Mouse (Mus musculus) MEL (cell line): Measurements from ENCODE around the gene Aknad1. TPM values are rescaled to one million over a fixed set of nuclear protein-coding genes. Genes with fewer than 3 reads are reported as not detected.

Experiments
- DNase-seq: peaks from one replicate; pipeline ENCODE4 v3.0.0; 2011; ENCODE audit warnings: low read depth, low spot score
- H3K27ac ChIP-seq: 2 replicates; pipeline ENCODE4 v1.5.1; 2012; ENCODE audit warnings: low read depth, mild to moderate bottlenecking, control low read depth, low read length, moderate library complexity; ENCODE audit not compliant: control insufficient read depth
- H3K27me3 ChIP-seq, 2 experiments: fragments of 150-350 bp in 1 of 2; sonication (generic) in 1 of 2; 2 replicates each; pipeline ENCODE4 v1.6.1; 2012; ENCODE audit warnings: low read length in 2 of 2, mild to moderate bottlenecking in 2 of 2, improper control_type of control experiment in 1 of 2, moderate library complexity in 1 of 2; ENCODE audit not compliant: insufficient read depth in 2 of 2, control insufficient read depth in 1 of 2
- H3K36me3 ChIP-seq, 2 experiments: 2 replicates each; pipeline ENCODE4 v1.6.1; 2012 to 2014; ENCODE audit warnings: low read length in 2 of 2, improper control_type of control experiment in 1 of 2, inconsistent platforms in 1 of 2, mild to moderate bottlenecking in 1 of 2; ENCODE audit not compliant: insufficient read depth in 2 of 2, control insufficient read depth in 1 of 2
- H3K4me1 ChIP-seq, 2 experiments: fragments of 150-350 bp in 1 of 2; sonication (generic) in 1 of 2; 2 replicates each; pipeline ENCODE4 v1.6.1; 2012; ENCODE audit warnings: low read length in 2 of 2, improper control_type of control experiment in 1 of 2, mild to moderate bottlenecking in 1 of 2; ENCODE audit not compliant: insufficient read depth in 2 of 2, control insufficient read depth in 1 of 2
- H3K4me3 ChIP-seq, 2 experiments: fragments of 150-350 bp in 1 of 2; sonication (generic) in 1 of 2; 2 replicates each; pipeline ENCODE4 v1.5.1; 2012; ENCODE audit warnings: low read depth in 2 of 2, low read length in 2 of 2, mild to moderate bottlenecking in 2 of 2, moderate library complexity in 2 of 2, control low read depth in 1 of 2, improper control_type of control experiment in 1 of 2; ENCODE audit not compliant: control insufficient read depth in 1 of 2, insufficient read depth in 1 of 2
- H3K79me2 ChIP-seq: 2 replicates; pipeline ENCODE4 v1.6.1; 2012; ENCODE audit warnings: mild to moderate bottlenecking, low read length, moderate library complexity; ENCODE audit not compliant: control insufficient read depth, poor library complexity, insufficient read depth
- H3K9ac ChIP-seq: 2 replicates; pipeline ENCODE4 v1.6.1; 2012; ENCODE audit warnings: low read depth, mild to moderate bottlenecking, control low read depth, low read length, moderate library complexity; ENCODE audit not compliant: control insufficient read depth, poor library complexity, severe bottlenecking
- H3K9me3 ChIP-seq: fragments of 150-350 bp; sonication (generic); replicated peaks from 2 replicates; pipeline ENCODE4 v1.6.1; 2012; ENCODE audit warnings: mild to moderate bottlenecking, low read length, improper control_type of control experiment, moderate library complexity; ENCODE audit not compliant: insufficient read depth
- BHLHE40 ChIP-seq: IDR thresholded peaks from 2 replicates; pipeline ENCODE4 v1.6.1; 2012; ENCODE audit warnings: low read depth, mild to moderate bottlenecking, inconsistent platforms, low read length, improper control_type of control experiment, borderline replicate concordance
- CHD2 ChIP-seq: IDR thresholded peaks from 2 replicates; pipeline ENCODE4 v1.6.1; 2011; ENCODE audit warnings: low read length, improper control_type of control experiment
- E2F4 ChIP-seq: IDR thresholded peaks from 2 replicates; pipeline ENCODE4 v1.6.1; 2011; ENCODE audit warnings: low read depth, low read length, improper control_type of control experiment, borderline replicate concordance
- EP300 ChIP-seq, 2 experiments: IDR thresholded peaks; 2 replicates each; pipeline ENCODE4 v1.6.1; 2011; ENCODE audit warnings: improper control_type of control experiment in 2 of 2, low read length in 2 of 2, low read depth in 1 of 2, mild to moderate bottlenecking in 1 of 2
- ETS1 ChIP-seq: IDR thresholded peaks from 2 replicates; pipeline ENCODE4 v1.6.1; 2012; ENCODE audit warnings: low read depth, mild to moderate bottlenecking, inconsistent platforms, low read length, improper control_type of control experiment, moderate library complexity
- GATA1 ChIP-seq: IDR thresholded peaks from 2 replicates; pipeline ENCODE4 v1.6.1; 2011; ENCODE audit warnings: low read depth, low read length, improper control_type of control experiment
- JUND ChIP-seq: IDR thresholded peaks from 2 replicates; pipeline ENCODE4 v1.6.1; 2011; ENCODE audit warnings: low read depth, mild to moderate bottlenecking, improper control_type of control experiment, low read length
- MAFK ChIP-seq: IDR thresholded peaks from 2 replicates; pipeline ENCODE4 v1.6.1; 2011; ENCODE audit warnings: low read depth, mild to moderate bottlenecking, low read length, improper control_type of control experiment, borderline replicate concordance
- MAX ChIP-seq: IDR thresholded peaks from 2 replicates; pipeline ENCODE4 v1.6.1; 2011; ENCODE audit warnings: low read length, improper control_type of control experiment
- MEF2A ChIP-seq: IDR thresholded peaks from 2 replicates; pipeline ENCODE4 v1.6.1; 2014; ENCODE audit warnings: low read depth, mild to moderate bottlenecking, inconsistent platforms, low read length, improper control_type of control experiment; ENCODE audit not compliant: poor library complexity, insufficient replicate concordance, severe bottlenecking; ENCODE audit errors: extremely low read depth
- NELFE ChIP-seq: IDR thresholded peaks from 2 replicates; pipeline ENCODE4 v1.6.1; 2011; ENCODE audit warnings: low read depth, low read length, improper control_type of control experiment
- POLR2A ChIP-seq, 2 experiments: IDR thresholded peaks; 2 replicates each; pipeline ENCODE4 v1.6.1; 2011 to 2012; ENCODE audit warnings: low read length in 2 of 2, mild to moderate bottlenecking in 2 of 2, control low read depth in 1 of 2, improper control_type of control experiment in 1 of 2, low read depth in 1 of 2, moderate library complexity in 1 of 2; ENCODE audit not compliant: control insufficient read depth in 1 of 2, insufficient read depth in 1 of 2, poor library complexity in 1 of 2
- POLR2AphosphoS2 ChIP-seq: IDR thresholded peaks from 2 replicates; pipeline ENCODE4 v1.6.1; 2011; ENCODE audit warnings: low read length, improper control_type of control experiment
- POLR2AphosphoS5 ChIP-seq: IDR thresholded peaks from 2 replicates; pipeline ENCODE4 v1.6.1; 2012; ENCODE audit warnings: low read depth, borderline replicate concordance, mild to moderate bottlenecking, inconsistent platforms, low read length, moderate library complexity, mixed read lengths
- RAD21 ChIP-seq: IDR thresholded peaks from 2 replicates; pipeline ENCODE4 v1.6.1; 2011; ENCODE audit warnings: mild to moderate bottlenecking, low read depth, low read length, improper control_type of control experiment
- TBP ChIP-seq: IDR thresholded peaks from 2 replicates; pipeline ENCODE4 v1.8.0; 2011; ENCODE audit warnings: low read depth, low read length, improper control_type of control experiment
- USF1 ChIP-seq: IDR thresholded peaks from 2 replicates; pipeline ENCODE4 v1.6.1; 2014; ENCODE audit warnings: low read depth, mild to moderate bottlenecking, inconsistent platforms, low read length, improper control_type of control experiment, moderate library complexity
- USF2 ChIP-seq, 2 experiments: IDR thresholded peaks; 2 replicates each; pipeline ENCODE4 v1.6.1; 2011 to 2012; ENCODE audit warnings: improper control_type of control experiment in 2 of 2, low read length in 2 of 2, borderline replicate concordance in 1 of 2, inconsistent platforms in 1 of 2, low read depth in 1 of 2, mild to moderate bottlenecking in 1 of 2; ENCODE audit not compliant: insufficient read depth in 1 of 2
- ZC3H11A ChIP-seq: IDR thresholded peaks from 2 replicates; pipeline ENCODE4 v1.6.1; 2012; ENCODE audit warnings: low read depth, mild to moderate bottlenecking, inconsistent platforms, low read length, improper control_type of control experiment
- ZKSCAN1 ChIP-seq: IDR thresholded peaks from 2 replicates; pipeline ENCODE4 v1.6.1; 2012; ENCODE audit warnings: low read depth, mild to moderate bottlenecking, inconsistent platforms, low read length, improper control_type of control experiment, moderate library complexity
- ZMIZ1 ChIP-seq: IDR thresholded peaks from 2 replicates; pipeline ENCODE4 v1.6.1; 2012; ENCODE audit warnings: low read depth, mild to moderate bottlenecking, inconsistent platforms, low read length, improper control_type of control experiment, moderate library complexity
- ZNF384 ChIP-seq: IDR thresholded peaks from 2 replicates; pipeline ENCODE4 v1.6.1; 2012; ENCODE audit warnings: low read depth, mild to moderate bottlenecking, inconsistent platforms, low read length, improper control_type of control experiment
- polyA plus RNA-seq, 2 experiments: library from polyadenylated mRNA; stranded (reverse) in 1 of 2; unstranded in 1 of 2; fragments of >175 nt in 1 of 2; fragments of >200 nt in 1 of 2; gene quantifications; 2 replicates each; pipeline versions ENCODE4 v1.2.1 to v1.2.4; 2012; ENCODE audit warnings: low replicate concordance in 2 of 2, low read depth in 1 of 2; ENCODE audit not compliant: insufficient read length in 2 of 2, insufficient read depth in 1 of 2, missing spikeins in 1 of 2
- total RNA-seq: library from RNA; depleted of rRNA; stranded (reverse); fragments of 300-350 nt; gene quantifications from 2 replicates; pipeline ENCODE4 v1.2.3, GENCODE M21; 2012

Gene Aknad1
- total and polyA plus RNA-seq, 3 experiments, result 0.06 TPM; not detected in 2

- peak; percentile 82 for TF ChIP-seq GATA1
- no peak for TF ChIP-seq CHD2
These were observed 1.7 kb upstream of the Aknad1 start (continued) for GRCm38 (mm10) chr3:108737761-108738160.

GRCm38 (mm10) chr3:108744060-108744459, 4.6 kb downstream of the Aknad1 start:
- H3K4me3 ChIP-seq, result no peak overlapping the region
- no peak for TF ChIP-seq EP300 (IDR thresholded peaks at IDR 0.05; ENCODE audit: low read depth in 1 of 2, low read length in 2 of 2)
- no peak for TF ChIP-seq POLR2AphosphoS5
- no peak for TF ChIP-seq ZC3H11A
- TF ChIP-seq POLR2AphosphoS2, result no peak
- no peak for TF ChIP-seq NELFE
- TF ChIP-seq CHD2, result no peak
- no peak for TF ChIP-seq E2F4
- TF ChIP-seq ZMIZ1, result no peak
- TF ChIP-seq MAX, result no peak
- no peak for TF ChIP-seq MAFK
- no peak for TF ChIP-seq POLR2A (IDR thresholded peaks at IDR 0.05; ENCODE audit: control insufficient read depth in 1 of 2, insufficient read depth in 1 of 2, low read depth in 1 of 2, low read length in 2 of 2, poor library complexity in 1 of 2)
- no peak for TF ChIP-seq ETS1
- TF ChIP-seq MEF2A, result no peak
- no peak for TF ChIP-seq BHLHE40
- TF ChIP-seq ZKSCAN1, result no peak
- no peak for TF ChIP-seq RAD21
- no peak for TF ChIP-seq JUND
- no peak overlapping the region for H3K27ac ChIP-seq
- peaks cover 4 to 5% of the 10 kb centered on the region in 2 experiments; a peak in 3 of 4 replicates for H3K4me1 ChIP-seq
- DNase-seq, result no peak
- H3K9ac ChIP-seq, result no peak overlapping the region
- H3K27me3 ChIP-seq, result no peaks in the 10 kb centered on the region
- peaks cover 0 to 6% of the 10 kb centered on the region in 2 experiments; a peak in 2 of 4 replicates for H3K36me3 ChIP-seq
- no peaks in the 10 kb centered on the region for H3K9me3 ChIP-seq
- H3K79me2 ChIP-seq, result no peaks in the 10 kb centered on the region

- peak overlapping the region; percentile 71 for H3K27ac ChIP-seq
- peak overlapping the region; percentile 23 to 44 for H3K4me3 ChIP-seq
- no peaks in the 10 kb centered on the region for H3K79me2 ChIP-seq
- no peaks in the 10 kb centered on the region for H3K27me3 ChIP-seq
- peaks cover 6 to 26% of the 10 kb centered on the region in 2 experiments for H3K4me1 ChIP-seq
- H3K9me3 ChIP-seq, result no peaks in the 10 kb centered on the region
- peak; percentile 79 for DNase-seq
- peaks cover 0 to 28% of the 10 kb centered on the region in 2 experiments; a peak in 2 of 4 replicates for H3K36me3 ChIP-seq
- H3K9ac ChIP-seq, result peak overlapping the region; percentile 17; the same call in 1 of the 2 replicates
- TF ChIP-seq TBP (0 out of 2 replicates have a peak, but pooled peaks have one; percentile 38), USF2 (IDR thresholded peaks at IDR 0.05; ENCODE audit: borderline replicate concordance in 1 of 2, insufficient read depth in 1 of 2, low read depth in 1 of 2, low read length in 2 of 2) (peak; percentile 52 to 87), E2F4 (no peak), ZNF384 (peak; percentile 46; the same call in 1 of the 2 replicates), MAX (peak; percentile 93), RAD21 (no peak), GATA1 (peak; percentile 56; the same call in 1 of the 2 replicates), BHLHE40 (peak; percentile 66; the same call in 1 of the 2 replicates), USF1 (peak; percentile 98)
These were observed 11.6 kb downstream of the Aknad1 start for GRCm38 (mm10) chr3:108751061-108751460.
